Mouse (Mus musculus) splenic B cell, adult 2 months (primary cell): ENCODE results near the gene Rhox4a.
"Not testable (repeated sequence)": the region's sequence is repeated elsewhere in the genome, so short reads cannot be mapped to it uniquely, and the experiment has no call there.

ENCODE experiments used
- DNase-seq: peaks from one replicate; pipeline ENCODE4 v3.0.0-alpha.2; 2011; ENCODE audit warnings: low read depth, low spot score
- H3K27me3 ChIP-seq: 2 replicates; pipeline ENCODE4 v1.6.1; 2012; ENCODE audit warnings: mild to moderate bottlenecking, low read length, moderate library complexity, mixed read lengths; ENCODE audit not compliant: control insufficient read depth, poor library complexity, insufficient read depth, severe bottlenecking
- H3K36me3 ChIP-seq: 2 replicates; pipeline ENCODE4 v1.6.1; 2012; ENCODE audit warnings: mild to moderate bottlenecking, low read length, moderate library complexity, mixed read lengths; ENCODE audit not compliant: control insufficient read depth, poor library complexity, insufficient read depth, severe bottlenecking

Rhox4a gene

GRCm38 (mm10) chrX:37265038-37265437 lies at the start of gene Rhox4a:
TSS of gene Rhox4a (plus strand) at chrX:37265338.
- not testable (repeated sequence) for H3K36me3 ChIP-seq

DNA sequence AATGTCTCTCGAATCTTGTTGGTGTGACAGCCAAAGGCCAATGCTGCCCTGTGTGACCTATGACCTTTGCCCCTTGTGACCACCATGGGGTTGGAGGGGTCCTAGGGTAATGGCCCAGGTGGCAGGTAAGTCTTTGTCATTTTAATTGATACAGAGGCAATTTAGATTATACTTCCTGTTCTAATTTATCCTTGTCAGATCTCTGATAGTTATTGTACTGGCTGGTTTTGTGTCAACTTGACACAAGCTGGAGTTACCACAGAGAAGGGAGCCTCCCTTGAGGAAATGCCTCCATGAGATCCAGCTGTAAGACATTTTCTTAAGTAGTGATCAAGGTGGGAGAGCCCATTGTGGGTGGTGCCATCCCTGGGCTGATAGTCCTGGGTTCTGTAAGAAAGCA lies 43.0 kb upstream of the Rhox4a start, which contains the start of gene Rhox1:
Gene Rhox1 (minus strand): TSS at position 101 of the 400 bp plus-strand sequence.
- not testable (repeated sequence) for H3K27me3 ChIP-seq, H3K36me3 ChIP-seq, DNase-seq

More at GRCm38 (mm10) chrX:37265038-37265437, at the start of gene Rhox4a:
- not testable (repeated sequence) for H3K27me3 ChIP-seq, DNase-seq

DNA sequence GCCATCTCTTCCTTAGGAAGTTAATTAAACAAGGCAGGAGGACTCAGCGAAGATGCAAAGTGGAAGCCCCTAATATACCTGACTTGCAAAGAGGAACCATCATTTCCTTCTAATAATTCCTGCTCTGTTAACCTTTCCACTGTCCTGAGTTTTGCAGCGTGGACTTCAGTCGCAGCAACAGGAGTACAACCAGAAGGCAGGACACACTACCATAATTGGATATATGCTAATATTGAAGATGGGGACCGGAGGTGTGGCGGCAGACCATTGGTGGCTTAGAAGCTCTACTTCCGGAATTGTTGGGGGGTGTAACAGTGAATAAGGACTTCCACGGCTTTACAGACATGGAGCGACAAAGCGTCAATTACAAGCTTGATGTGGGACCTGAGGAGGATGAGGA lies 20.5 kb upstream of the Rhox4a start, which contains the start of gene Rhox2a:
Gene Rhox2a (plus strand): TSS at position 301 of the 400 bp plus-strand sequence.
- not testable (repeated sequence) for H3K36me3 ChIP-seq, H3K27me3 ChIP-seq, DNase-seq

DNA sequence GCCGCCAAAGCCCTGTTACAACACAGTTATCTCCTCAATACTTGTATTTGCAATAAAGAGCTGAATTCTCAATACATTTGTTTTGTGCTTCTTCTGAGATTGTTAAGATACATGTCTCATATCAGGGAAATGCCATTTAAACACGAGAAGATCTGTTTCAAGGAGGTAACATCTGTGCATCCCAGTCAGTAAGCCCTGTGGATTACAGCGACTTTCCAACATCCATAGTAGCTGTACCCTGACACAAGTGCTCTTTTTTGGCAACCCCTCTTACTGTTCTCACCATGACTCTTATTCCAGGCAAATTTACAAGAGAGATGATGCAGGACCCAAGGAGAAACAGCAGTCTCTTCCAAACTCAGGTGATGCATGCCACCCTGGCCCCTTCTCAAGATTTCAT lies 15.5 kb upstream of the Rhox4a start, which contains the start of gene Rhox3a:
Gene Rhox3a (plus strand): TSS at position 301 of the 400 bp plus-strand sequence.
- H3K36me3 ChIP-seq, H3K27me3 ChIP-seq, DNase-seq: not testable (repeated sequence)
